Mouse (Mus musculus) hematopoietic multipotent progenitor cell, adult 10-12 weeks (in vitro differentiated cells): Measurements from ENCODE around the gene Pou2af1. TPM values are rescaled to one million over a fixed set of nuclear protein-coding genes. Genes with fewer than 3 reads are reported as not detected.

Experiments
- polyA plus RNA-seq: library from polyadenylated mRNA; stranded (reverse); fragments of >175 nt; gene quantifications from 2 replicates; pipeline ENCODE4 v1.2.3, GENCODE M21; 2012; ENCODE audit warnings: low replicate concordance

The Pou2af1 gene
- polyA plus RNA-seq, result 606 and 1,021 TPM in 2 replicates

DNA sequence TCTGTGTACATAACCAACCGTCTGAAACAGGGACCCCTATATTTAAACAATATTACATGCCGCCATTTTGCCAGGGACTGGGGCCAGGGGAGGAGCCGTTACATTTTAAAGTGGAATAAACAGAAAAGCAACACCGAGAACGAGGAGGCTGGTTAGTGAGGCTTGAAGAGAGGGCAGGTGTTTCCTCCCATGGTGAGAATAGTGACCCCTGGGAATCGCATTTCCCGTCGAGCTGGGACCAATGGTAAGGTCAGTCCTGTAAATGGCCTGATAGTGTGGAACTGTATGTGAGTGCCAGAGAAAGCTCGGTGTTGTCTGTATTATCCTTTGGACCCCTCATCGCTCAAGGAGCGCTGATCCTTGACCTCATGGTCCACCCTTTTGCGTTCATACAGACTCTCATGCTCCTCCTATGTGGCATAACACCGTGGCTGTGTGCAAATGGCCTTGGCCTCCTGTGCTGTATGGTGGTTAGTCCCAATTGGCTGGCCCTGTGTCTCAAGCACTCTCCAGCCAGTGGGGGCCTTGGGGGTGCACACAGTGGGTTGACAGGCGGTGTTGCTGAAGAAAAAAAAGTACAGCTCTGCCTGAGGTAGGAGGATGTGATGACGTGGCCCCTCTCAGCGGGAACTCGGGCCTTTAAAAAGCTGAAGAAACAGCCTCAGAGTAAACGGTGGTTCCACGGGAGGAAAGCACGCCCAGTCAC is at the start of gene Pou2af1:
Pou2af1 (plus strand) TSS at position 686 of the 706 bp plus-strand sequence.

DNA sequence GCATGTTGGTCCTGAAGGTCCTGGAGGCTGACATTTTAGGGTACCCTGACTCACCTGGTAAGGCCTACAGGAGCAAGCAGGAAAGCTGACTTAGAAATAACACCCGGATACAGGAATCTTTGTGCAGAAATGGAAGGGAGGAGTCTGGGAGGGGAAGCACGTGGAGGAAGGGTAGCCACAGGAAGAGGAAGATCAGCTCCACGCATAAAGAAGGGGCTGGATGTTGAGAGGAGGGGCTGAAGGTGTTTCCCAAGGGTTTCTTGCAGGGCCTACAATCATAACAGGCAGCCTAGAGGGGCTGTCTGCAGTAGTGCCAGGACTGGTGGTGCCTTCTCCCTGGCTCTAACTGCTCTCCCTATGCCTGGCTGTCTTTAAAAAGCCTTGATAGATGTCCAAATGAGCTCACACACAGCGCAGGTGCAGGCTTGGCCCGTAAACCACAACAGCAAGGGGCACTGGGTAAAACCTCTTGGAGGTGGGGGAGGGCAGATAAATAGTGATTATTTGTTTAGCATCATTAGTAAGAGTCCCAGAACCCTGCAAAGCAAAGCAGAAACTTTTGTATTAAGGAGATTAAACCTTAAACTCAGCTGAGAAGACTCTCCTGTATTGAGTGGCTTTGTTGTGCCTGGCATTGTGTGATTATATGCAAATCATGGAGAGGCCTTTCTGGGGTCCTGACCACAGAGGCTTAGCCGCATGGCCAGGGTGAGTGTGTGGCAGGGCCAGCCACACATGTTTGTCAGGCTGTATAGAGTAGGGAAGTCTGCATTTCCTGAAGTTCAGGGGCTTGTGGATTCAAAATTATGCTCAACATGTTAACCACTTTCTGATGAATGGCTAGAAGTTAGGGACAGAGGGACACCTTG is 48.0 kb upstream of the Pou2af1 start, which contains the start of gene Gm32742:
Gm32742 (minus strand) TSS at position 206 of the 869 bp plus-strand sequence.

DNA sequence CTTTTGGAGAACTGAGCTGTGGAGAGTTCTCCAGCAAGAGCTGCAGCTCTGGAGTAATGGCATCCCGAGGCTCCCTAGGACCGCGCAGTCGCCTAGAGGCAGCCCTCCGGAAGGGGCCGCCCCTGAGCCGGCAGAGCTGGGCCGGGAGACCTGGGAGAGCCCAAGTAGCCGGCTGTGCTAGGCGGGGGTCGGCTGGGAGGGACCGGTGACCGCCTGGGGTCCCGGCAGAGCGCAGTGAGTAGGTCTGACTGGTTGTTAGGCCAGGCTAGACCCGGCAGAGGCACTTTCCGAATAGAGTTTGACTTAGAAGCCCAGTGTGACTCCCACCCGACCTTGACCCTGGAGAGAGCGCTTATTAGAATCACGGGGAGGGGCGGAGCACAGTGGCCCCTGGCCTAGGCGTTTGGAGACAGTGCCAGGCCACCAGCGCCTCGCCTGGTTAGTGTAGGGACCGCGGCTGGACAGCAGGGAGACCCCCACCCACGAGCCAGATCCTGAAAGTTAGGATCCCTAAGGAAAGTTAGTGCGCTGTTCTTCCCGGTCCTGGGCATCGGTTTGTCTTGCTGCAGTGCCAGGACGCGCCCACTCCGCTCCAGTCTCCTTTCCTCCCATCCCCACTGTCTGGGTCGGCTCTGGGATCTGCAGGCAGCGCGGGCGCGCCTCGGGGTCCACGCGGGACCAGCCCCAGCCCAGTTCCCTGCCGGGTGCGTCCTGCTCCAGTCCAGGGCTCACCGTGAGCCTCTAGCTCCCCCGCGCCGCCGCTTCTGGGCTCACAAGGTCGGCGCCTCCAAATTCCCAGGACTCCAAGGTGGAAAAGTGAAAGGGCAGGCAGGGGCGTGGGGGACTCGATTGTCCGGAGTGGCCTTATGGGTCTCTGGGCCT is 65.2 kb downstream of the Pou2af1 start, which contains the start of gene Colca2:
Colca2 (minus strand) TSS at position 70 of the 882 bp plus-strand sequence.

Other genes with a start within 250 kb of the Pou2af1 start
- gene Sik2, start 204.6 kb upstream of the Pou2af1 start, polyA plus RNA-seq, result 22.3 and 25.0 TPM in 2 replicates
- not detected in 2 replicates for gene Btg4, start 152.8 kb upstream of the Pou2af1 start, polyA plus RNA-seq
- 0.21 and 0.87 TPM in 2 replicates for gene Layn, start 136.6 kb upstream of the Pou2af1 start, polyA plus RNA-seq
- not detected in 2 replicates for gene 4833427G06Rik, start 111.6 kb upstream of the Pou2af1 start, polyA plus RNA-seq
- gene Gm32742, start 48.2 kb upstream of the Pou2af1 start, polyA plus RNA-seq, result 0.03 and 0.09 TPM in 2 replicates
- gene Colca2, start 64.9 kb downstream of the Pou2af1 start, polyA plus RNA-seq, result not detected in 2 replicates
- gene 1810046K07Rik, start 115.2 kb downstream of the Pou2af1 start, polyA plus RNA-seq, result 28.7 TPM in 2 replicates